Mouse (Mus musculus) heart, postnatal 0 days (tissue): Measurements from ENCODE around the gene Pgd.
"Not testable (repeated sequence)": the region's sequence is repeated elsewhere in the genome, so short reads cannot be mapped to it uniquely, and the experiment has no call there.

Experiments used
- CTCF ChIP-seq: IDR thresholded peaks from 2 replicates; pipeline ENCODE4 v1.5.1; 2016; ENCODE audit warnings: antibody characterized with exemption, control low read depth, low read depth
- EP300 ChIP-seq: IDR thresholded peaks from 2 replicates; pipeline ENCODE4 v1.6.1; 2016; ENCODE audit warnings: antibody characterized with exemption, low read depth

GRCm38 (mm10) chr4:149119978-149120562 lies 46.5 kb downstream of the Pgd start:
- TF ChIP-seq CTCF, EP300: not testable (repeated sequence)
